Mouse (Mus musculus): ENCODE measurements around the gene Cavin2. TPM values are rescaled to one million over a fixed set of nuclear protein-coding genes. Genes with fewer than 3 reads are reported as not detected.

The Cavin2 gene
- polyA plus RNA-seq, 1 experiment from 2014 or later: 6.5 TPM

DNA sequence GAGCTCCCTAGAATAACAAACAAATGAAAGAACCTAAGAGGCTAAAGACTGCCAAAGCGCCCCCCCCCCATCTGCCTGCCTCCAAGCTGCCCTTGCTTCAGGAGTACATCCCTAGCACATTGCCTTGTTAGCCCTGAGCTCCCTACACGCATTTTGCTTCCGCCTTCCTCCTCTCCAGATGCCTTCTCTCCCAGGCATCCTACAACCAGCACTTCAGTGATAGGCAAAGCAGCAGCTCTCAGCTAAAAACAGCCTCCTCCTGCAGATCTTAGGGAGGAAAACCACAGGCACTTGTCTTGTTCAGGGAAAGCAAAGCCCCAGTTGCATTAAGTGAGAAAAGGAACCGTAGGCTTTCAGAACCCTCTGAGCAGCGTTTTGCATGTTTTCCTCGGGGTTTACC lies 45.4 kb downstream of the Cavin2 start:
- H3K9ac ChIP-seq (ENCODE audit: low read depth, low read length): peak overlapping the region; percentile 55
- H3K9me3 ChIP-seq (replicated peaks; ENCODE audit: control insufficient read depth, low read length, poor library complexity, severe bottlenecking): no peaks in the 10 kb centered on the region
- peak overlapping the region; percentile 83 for H3K27ac ChIP-seq (ENCODE audit: low read length)
- no peak overlapping the region for H3K4me3 ChIP-seq (ENCODE audit: low read depth, low read length)
- whole genome bisulfite sequencing: 26% methylated on average over 6 of the region's 6 CpGs
- ATAC-seq: peak; percentile 81
- H3K36me3 ChIP-seq (ENCODE audit: control insufficient read depth, insufficient read depth, low read length): no peaks in the 10 kb centered on the region
- no peaks in the 10 kb centered on the region for H3K27me3 ChIP-seq (ENCODE audit: control insufficient read depth, insufficient read depth, low read depth, low read length)
- peaks cover 18% of the 10 kb centered on the region for H3K4me1 ChIP-seq (ENCODE audit: control insufficient read depth, insufficient read depth, low read length)
- peak overlapping the region; percentile 52 for H3K4me2 ChIP-seq (ENCODE audit: low read length)

DNA sequence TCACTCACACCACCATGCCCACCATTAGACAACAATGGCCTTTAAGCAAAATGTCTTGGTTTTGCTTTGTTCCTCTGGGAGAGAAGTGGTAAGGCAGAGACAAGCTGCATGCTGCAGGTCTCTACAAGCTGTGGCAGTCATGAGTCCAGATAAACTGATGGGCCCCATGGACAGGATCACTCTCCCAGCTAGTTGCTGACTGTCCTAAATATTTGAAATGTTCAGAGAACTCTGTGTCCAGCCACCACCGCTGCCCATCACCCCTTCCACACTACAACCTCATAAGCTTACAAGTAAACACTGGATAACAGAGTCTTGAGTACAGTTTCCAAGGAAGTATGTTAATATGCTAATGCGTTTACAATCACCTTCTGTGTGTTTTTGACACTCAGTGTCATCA lies 46.2 kb downstream of the Cavin2 start:
- WGBS: 92% methylated on average over 2 of the region's 2 CpGs
- Histone ChIP-seq H3K36me3 (ENCODE audit: control insufficient read depth, insufficient read depth, low read length) (no peaks in the 10 kb centered on the region), H3K27me3 (ENCODE audit: control insufficient read depth, insufficient read depth, low read depth, low read length) (no peaks in the 10 kb centered on the region), H3K4me3 (ENCODE audit: low read depth, low read length) (no peak overlapping the region), H3K4me1 (ENCODE audit: control insufficient read depth, insufficient read depth, low read length) (peaks cover 18% of the 10 kb centered on the region), H3K9ac (ENCODE audit: low read depth, low read length) (no peak overlapping the region), H3K9me3 (replicated peaks; ENCODE audit: control insufficient read depth, low read length, poor library complexity, severe bottlenecking) (no peaks in the 10 kb centered on the region), H3K27ac (ENCODE audit: low read length) (no peak overlapping the region), H3K4me2 (ENCODE audit: low read length) (no peak overlapping the region)
- ATAC-seq: no peak

DNA sequence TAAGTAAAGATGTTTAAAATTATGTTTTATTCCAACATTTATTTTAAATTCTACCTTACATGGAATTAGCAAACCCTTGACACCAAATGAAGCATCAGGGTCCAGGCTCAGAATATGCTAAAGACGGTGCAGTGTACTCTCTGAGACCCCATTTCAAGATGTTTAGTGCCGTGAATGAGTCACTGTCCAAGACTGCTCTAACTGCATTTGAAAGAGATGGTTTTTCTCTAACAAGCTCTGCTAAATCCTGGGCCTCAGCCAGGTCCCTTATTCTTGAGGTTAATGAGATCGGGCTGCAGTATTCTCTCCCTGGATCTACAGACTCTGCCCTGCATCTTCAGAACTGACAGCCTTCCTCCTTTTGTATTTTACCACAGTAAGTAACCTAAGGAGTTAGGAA lies 55.2 kb downstream of the Cavin2 start:
- no peak for ATAC-seq
- no peak overlapping the region for H3K4me3 ChIP-seq (ENCODE audit: low read depth, low read length)
- H3K9me3 ChIP-seq (replicated peaks; ENCODE audit: control insufficient read depth, low read length, poor library complexity, severe bottlenecking): no peaks in the 10 kb centered on the region
- H3K9ac ChIP-seq (ENCODE audit: low read depth, low read length): no peak overlapping the region
- no peaks in the 10 kb centered on the region for H3K27me3 ChIP-seq (ENCODE audit: control insufficient read depth, insufficient read depth, low read depth, low read length)
- H3K4me2 ChIP-seq (ENCODE audit: low read length): no peak overlapping the region
- H3K36me3 ChIP-seq (ENCODE audit: control insufficient read depth, insufficient read depth, low read length): no peaks in the 10 kb centered on the region
- peaks cover under 1% of the 10 kb centered on the region; the same call in 1 of the 2 replicates for H3K4me1 ChIP-seq (ENCODE audit: control insufficient read depth, insufficient read depth, low read length)
- H3K27ac ChIP-seq (ENCODE audit: low read length): no peak overlapping the region
- WGBS: 45% methylated on average over 3 of the region's 3 CpGs

DNA sequence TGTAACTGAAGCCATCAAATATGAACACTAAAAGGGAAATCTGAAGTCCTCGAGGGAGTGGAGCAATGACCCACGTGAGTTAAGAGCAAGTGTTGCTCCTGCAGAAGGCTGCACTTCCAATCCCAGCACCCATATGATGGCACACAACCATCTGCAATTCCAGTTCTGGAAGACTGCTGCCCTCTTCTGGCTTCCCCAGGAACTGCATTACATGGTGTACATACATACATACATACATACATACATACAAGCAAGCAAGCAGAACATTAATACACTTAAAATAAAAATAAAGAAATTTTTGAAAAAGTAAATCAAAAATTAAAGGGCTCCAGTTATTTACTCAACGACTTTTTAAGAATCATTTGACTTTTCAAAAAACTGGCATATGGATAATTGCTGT lies 58.7 kb downstream of the Cavin2 start:
- Histone ChIP-seq H3K27me3 (ENCODE audit: control insufficient read depth, insufficient read depth, low read depth, low read length) (no peaks in the 10 kb centered on the region), H3K27ac (ENCODE audit: low read length) (no peak overlapping the region), H3K4me1 (ENCODE audit: control insufficient read depth, insufficient read depth, low read length) (peaks cover 2% of the 10 kb centered on the region; the same call in 1 of the 2 replicates), H3K4me2 (ENCODE audit: low read length) (no peak overlapping the region), H3K4me3 (ENCODE audit: low read depth, low read length) (no peak overlapping the region), H3K36me3 (ENCODE audit: control insufficient read depth, insufficient read depth, low read length) (no peaks in the 10 kb centered on the region), H3K9me3 (replicated peaks; ENCODE audit: control insufficient read depth, low read length, poor library complexity, severe bottlenecking) (no peaks in the 10 kb centered on the region), H3K9ac (ENCODE audit: low read depth, low read length) (no peak overlapping the region)
- ATAC-seq: no peak
- 97% methylated on average over 3 of the region's 3 CpGs for WGBS

DNA sequence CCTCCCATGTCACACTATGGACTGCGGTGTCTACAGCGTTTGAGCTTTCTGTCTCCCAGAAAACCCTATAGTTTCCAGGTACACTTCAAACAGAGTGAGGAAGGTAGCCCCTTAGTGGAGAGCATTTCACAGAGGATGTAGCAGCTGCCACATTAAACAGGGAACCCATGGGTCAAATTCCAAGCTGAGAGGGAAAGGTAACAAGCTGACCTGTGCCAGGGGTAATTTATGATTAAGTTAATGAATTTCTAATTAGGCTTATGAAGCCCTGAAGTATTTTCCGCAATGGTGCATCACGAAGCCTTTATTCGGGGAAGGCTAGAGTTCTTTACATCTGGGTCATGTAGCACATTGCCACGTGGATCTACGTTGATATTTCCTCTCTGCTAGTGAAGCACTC lies 59.7 kb downstream of the Cavin2 start:
- Histone ChIP-seq H3K4me2 (ENCODE audit: low read length) (no peak overlapping the region), H3K36me3 (ENCODE audit: control insufficient read depth, insufficient read depth, low read length) (no peaks in the 10 kb centered on the region), H3K4me3 (ENCODE audit: low read depth, low read length) (no peak overlapping the region), H3K4me1 (ENCODE audit: control insufficient read depth, insufficient read depth, low read length) (peaks cover 2% of the 10 kb centered on the region; the same call in 1 of the 2 replicates), H3K27me3 (ENCODE audit: control insufficient read depth, insufficient read depth, low read depth, low read length) (no peaks in the 10 kb centered on the region), H3K9me3 (replicated peaks; ENCODE audit: control insufficient read depth, low read length, poor library complexity, severe bottlenecking) (no peaks in the 10 kb centered on the region), H3K27ac (ENCODE audit: low read length) (no peak overlapping the region), H3K9ac (ENCODE audit: low read depth, low read length) (no peak overlapping the region)
- no peak for ATAC-seq
- WGBS: 64% methylated on average over 7 of the region's 7 CpGs

DNA sequence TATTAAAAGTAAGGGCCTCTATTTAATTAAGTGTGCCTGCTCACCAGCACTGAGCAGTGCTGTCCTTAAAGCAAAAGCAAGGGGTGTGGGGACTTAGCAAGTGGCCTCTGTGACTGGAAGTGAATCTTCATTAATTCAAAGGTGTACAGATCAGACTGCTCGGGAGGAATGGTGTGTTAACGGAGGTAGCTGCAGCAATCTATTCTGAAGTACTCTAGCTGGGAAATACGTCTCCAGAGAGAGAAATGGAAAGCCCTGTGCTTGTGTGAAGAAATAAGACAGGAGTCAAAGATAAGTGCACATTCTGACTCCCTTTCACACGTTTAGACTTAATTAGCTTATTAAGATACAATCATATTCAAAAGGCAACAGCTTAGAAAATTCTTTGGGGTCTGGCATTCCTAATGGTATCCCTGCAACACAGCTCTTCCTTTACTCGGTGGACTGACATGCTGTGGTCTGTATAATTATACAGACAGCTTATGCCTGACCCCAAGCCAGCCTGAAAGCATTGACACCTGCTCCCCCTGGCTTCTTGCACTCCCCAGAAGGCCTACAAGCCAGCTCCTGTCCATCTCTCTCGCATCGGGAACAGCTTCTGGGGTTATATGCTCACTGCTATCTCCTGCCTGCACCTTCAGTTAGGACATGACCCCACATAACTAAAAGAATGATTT lies 60.5 kb downstream of the Cavin2 start:
- Histone ChIP-seq H3K36me3 (ENCODE audit: control insufficient read depth, insufficient read depth, low read length) (no peaks in the 10 kb centered on the region), H3K9me3 (replicated peaks; ENCODE audit: control insufficient read depth, low read length, poor library complexity, severe bottlenecking) (no peaks in the 10 kb centered on the region), H3K27ac (ENCODE audit: low read length) (no peak overlapping the region; the same call in 1 of the 2 replicates), H3K27me3 (ENCODE audit: control insufficient read depth, insufficient read depth, low read depth, low read length) (no peaks in the 10 kb centered on the region), H3K4me2 (ENCODE audit: low read length) (no peak overlapping the region), H3K4me1 (ENCODE audit: control insufficient read depth, insufficient read depth, low read length) (peaks cover 2% of the 10 kb centered on the region; the same call in 1 of the 2 replicates), H3K4me3 (ENCODE audit: low read depth, low read length) (no peak overlapping the region), H3K9ac (ENCODE audit: low read depth, low read length) (no peak overlapping the region)
- 14% methylated on average over 7 of the region's 7 CpGs for WGBS
- ATAC-seq: peak; percentile 68; the same call in 1 of the 2 replicates

Other genes starting within 250 kb of the Cavin2 start
- 9.6 and 10.9 TPM in 2 replicates for gene Nabp1, start 189.3 kb downstream of the Cavin2 start, polyA plus RNA-seq (2015; fragmentation: Nextera tagmentation; extraction: Ambion mirVana)

All from midbrain, embryonic 16.5 days (tissue).